Mouse (Mus musculus) right cerebral cortex, postnatal 10 days (tissue): Measurements from ENCODE around the gene Pigv.

Experiments used
- DNase-seq, 2 experiments: peaks; one replicate each; pipeline ENCODE4 v3.0.0; 2021; ENCODE audit warnings: low spot score in 2 of 2

Gene Pigv

GRCm38 (mm10) chr4:133671881-133672844, at the start of gene Pigv:
Gene Pigv (minus strand): TSS chr4:133672647.
- peak; percentile 95 to 96 for DNase-seq

GRCm38 (mm10) chr4:133719791-133720190, 47.3 kb upstream of the Pigv start:
- DNase-seq = no peak

DNA sequence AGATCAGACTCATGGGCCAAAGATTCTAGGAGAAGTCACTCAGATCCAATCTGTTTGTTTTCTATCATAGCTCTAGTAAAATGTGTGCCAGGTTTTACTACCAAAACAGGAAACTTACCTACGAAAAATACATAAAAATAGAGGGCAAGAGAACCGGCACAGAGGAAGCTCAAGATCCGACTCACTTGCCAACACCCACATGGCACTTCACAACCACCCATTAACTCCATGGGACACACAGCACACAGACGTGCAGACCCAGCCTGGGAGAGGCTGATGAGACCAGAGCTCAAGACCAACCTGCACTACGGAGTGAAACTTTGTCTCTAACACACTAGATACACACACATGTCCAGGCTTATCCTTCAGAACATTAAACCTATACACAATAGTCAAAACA, 40.3 kb upstream of the Pigv start:
- DNase-seq = no peak

GRCm38 (mm10) chr4:133711307-133712076, 39.0 kb upstream of the Pigv start:
- DNase-seq = no peak

DNA sequence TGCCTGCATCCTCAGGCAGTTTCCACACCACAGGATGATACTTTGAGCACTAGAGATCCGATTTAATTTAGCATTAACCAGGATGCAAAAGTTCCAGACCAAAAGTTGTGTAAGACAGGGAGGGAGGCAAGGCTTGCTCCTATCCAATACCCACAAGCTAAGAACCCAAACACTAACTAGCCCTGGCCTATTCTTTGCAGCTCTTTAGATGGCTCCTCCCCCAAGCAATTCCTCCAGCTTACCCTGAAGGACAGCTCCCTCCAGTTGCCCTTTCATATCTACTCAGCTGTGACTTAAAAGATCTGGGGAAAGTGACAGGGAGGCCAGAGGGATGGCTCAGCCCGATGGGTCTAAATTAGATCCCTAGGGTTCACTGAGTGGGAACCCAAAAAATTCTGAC, 36.9 kb upstream of the Pigv start:
- no peak for DNase-seq

GRCm38 (mm10) chr4:133707464-133707863, 35.0 kb upstream of the Pigv start:
- no peak for DNase-seq

- peak; percentile 76 to 81 for DNase-seq
Observed at GRCm38 (mm10) chr4:133706956-133707355, 34.5 kb upstream of the Pigv start.

GRCm38 (mm10) chr4:133705062-133705461, 32.6 kb upstream of the Pigv start:
- DNase-seq = no peak

- DNase-seq = peak; percentile 78 to 84
Observed at GRCm38 (mm10) chr4:133700905-133701368, 28.5 kb upstream of the Pigv start.

DNA sequence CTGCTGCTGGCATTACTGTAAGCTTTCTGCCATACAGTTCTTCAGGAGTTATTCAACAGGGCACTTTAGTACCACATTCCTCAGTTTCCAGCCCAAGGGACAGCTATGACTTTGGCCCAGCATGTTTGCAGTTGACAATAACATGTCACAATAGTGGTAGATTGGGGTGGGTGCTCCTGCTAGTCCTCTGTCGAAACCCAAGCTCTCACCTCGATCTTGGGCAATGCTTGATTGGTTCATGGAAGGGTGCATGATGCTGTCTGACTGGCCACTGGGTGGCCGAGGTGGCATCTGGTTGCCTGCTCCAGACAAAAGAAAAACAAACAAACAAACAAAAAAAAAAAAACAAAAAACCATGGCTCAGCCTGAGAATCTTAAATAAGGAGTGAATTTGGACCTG, 22.9 kb upstream of the Pigv start:
- DNase-seq = no peak

DNA sequence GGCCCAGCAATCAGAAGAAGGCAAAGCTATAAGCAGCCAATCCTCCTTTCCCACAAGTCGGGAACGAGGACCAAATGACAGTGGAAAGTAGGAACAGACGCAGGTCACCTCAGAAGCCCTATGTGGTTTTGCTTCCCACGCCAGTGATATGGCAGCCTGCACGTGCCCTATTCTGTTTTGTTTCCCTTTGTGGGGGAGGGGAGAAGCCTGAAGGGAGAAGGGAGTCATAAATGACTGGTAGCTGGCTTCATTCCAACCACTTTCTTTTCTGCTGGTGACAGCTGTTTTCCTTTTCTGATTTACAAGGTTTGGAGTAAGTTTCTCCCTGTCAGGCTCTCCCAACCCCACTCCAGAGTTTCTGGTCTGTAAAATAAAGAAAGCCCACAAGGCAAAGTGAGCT, 17.8 kb upstream of the Pigv start:
- no peak for DNase-seq

DNA sequence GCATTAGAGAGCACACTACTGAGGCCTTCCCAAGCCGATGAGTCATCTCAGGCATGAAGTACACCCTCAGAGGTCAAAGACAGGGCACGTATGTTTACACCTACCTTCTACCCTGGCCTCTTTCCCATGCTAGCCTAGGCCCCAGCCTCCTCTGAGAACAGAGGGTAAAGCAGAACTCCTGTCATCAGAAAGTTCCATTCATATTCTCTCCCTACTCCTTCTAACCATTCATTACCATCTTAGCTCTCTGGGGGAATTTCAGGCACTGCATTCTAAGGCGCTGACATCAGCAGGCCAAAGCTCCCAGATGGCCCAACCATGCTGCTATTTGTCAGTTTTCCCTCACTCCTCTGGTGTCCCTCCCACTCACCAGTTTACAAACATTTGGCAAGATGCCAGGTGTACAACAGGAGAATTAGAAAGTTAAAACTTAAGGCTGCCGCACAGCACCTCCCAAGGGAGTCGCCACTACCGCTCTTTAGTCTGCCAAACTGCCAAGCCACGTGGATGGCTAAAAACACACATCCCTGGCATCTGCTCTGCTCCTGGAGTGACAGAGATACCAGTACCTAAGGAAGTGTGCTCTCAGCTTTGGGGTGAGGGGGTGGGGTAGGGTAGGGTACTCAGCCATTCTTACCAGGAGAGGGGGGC, 16.1 kb upstream of the Pigv start:
- DNase-seq = peak in 1 of 2 experiments; percentile 58

GRCm38 (mm10) chr4:133687126-133687525, 14.7 kb upstream of the Pigv start:
- no peak for DNase-seq

DNA sequence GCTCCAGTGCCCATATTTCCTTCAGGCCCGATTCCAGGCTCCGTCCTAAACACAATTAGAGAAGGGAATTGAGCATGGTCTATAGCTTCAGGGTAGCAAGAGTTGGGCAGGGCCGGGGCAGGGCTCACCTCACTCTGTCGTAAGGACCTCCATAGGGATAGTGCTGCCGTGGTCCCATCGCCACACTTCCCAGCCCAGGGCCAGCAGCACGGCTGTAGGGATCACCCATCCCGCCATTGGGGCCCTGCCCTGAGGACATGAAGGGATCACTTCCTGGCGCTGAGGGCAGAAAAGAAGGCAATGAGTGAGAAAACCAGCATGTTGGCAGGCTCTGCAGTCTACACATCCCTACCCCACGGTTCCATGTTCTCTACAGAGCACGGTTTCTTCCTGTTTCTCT, 14.1 kb upstream of the Pigv start:
- DNase-seq = no peak

DNA sequence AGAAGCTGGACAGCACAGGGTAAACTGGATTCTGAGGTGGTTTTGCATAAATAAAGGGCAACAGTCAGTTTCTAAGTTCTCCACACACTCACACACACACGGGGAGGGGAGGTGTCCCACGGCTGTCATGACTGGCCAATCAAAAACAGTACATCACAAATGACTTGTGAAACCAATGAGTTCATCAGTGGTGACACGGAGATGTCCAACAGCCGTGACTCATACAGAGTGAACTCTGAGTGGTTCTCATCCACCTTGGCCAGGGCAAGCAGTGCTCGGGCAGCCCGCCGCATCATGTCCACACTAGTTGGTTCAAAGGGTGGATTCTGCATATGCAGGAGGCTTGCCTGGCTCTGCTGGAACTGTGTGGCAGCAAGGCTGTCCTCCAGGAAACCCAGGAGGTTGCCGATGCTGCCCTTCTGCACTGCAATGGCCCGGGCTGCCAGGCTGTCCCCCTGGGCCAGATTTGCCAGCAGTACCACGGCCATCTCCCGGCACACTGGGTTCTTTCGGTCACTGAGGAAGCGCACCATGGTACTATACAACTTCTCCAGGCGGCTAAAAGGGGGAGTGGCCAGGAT, 7.8 kb upstream of the Pigv start:
- DNase-seq = no peak

DNA sequence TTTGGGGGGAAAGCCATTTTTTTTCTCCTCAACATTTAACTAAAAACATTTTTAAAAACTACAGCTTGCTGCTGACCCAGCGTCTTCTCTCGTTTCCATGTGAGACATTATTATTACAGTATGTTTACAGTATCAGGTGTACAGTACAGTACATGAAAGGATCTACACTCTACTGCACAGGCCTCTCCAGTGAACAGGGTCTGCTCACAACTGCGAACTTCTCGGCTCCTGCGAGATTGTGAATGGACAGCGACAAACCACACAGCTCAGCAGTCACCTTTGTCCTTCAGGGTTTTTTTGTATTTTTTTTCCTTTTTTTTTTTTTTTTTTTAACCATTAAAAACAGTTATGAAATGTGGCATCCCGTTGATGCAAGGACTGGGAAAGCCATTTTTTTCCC, 7.2 kb upstream of the Pigv start:
- no peak for DNase-seq

- peak in 1 of 2 experiments; percentile 19 for DNase-seq
Observed at GRCm38 (mm10) chr4:133677266-133677665, 4.8 kb upstream of the Pigv start.

GRCm38 (mm10) chr4:133676189-133676588, 3.7 kb upstream of the Pigv start:
- DNase-seq = no peak

GRCm38 (mm10) chr4:133675594-133676016, 3.2 kb upstream of the Pigv start:
- peak; percentile 75 to 83 for DNase-seq

GRCm38 (mm10) chr4:133674331-133674695, 1.9 kb upstream of the Pigv start:
- peak in 1 of 2 experiments; percentile 29 for DNase-seq

- DNase-seq = peak; percentile 73 to 80
Observed at GRCm38 (mm10) chr4:133673666-133674330, 1.4 kb upstream of the Pigv start.
